Comparison of ENCODE assay signal across 25 mouse cellular contexts in the genomic region with DNA sequence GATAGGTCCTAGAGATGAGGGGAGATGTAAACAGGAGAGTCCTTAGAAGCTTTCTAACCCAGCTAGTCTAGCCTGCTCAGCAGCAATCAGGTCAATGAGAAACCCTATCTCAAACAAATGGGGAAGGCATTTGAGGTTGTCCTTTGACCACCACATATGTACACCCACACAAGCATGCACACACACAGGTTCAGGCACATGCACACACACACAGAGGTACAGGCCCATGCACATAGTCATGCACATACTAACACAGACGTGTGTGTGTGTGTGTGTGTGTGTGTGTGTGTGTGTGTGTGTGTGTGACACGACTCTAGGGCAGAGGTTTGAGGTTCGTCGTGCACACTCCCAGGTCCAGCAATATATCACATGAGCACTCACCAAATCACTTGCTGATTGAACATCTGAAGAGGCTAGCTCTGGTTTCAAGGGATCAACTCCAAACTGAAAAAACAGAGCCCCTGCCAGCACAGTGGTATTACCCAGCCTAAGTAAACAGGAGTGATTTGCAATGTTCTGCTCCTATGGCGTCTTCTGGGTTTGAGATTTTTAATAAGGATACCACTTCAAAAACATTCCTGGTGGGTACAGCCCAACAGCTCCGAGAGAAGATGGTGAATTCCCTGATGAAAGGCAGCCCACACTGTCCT. TPM values are rescaled to one million over a fixed set of nuclear protein-coding genes. Genes with fewer than 3 reads are reported as not detected.
DNase-seq lines count a peak whose midpoint lies in the region; ATAC-seq lines count a peak whose summit lies in the region.
"Had no signal": no experiment of that assay in that cellular context is flagged by ENCODE, and none has a peak within 500 bp of the region (broad histone marks: within the 10 kb centered on the region; RNA-seq: fewer than 3 reads in every experiment).

No protein-coding gene starts in this region.

- no peak overlapping the region for H3K27ac ChIP-seq in kidney, embryonic 15.5 days
- H3K27ac ChIP-seq in liver, embryonic 16.5 days (ENCODE audit: low read length) = no peak overlapping the region
- H3K27ac ChIP-seq: embryonic facial prominence, embryonic 12.5 days; embryonic facial prominence, embryonic 15.5 days; gastrocnemius, adult 2 months; heart, embryonic 15.5 days; hindbrain, embryonic 14.5 days had no signal

- DNase-seq in kidney, postnatal 10 days = no peak
- DNase-seq in liver = no peak
- peak; percentile 61 for DNase-seq in yolk sac, embryonic 10.5 days (ENCODE audit: low spot score)
- DNase-seq in urinary bladder, postnatal 14 days (ENCODE audit: low spot score) = no peak
- DNase-seq: adrenal gland, adult 2 months; adrenal gland, postnatal 14 days; cerebellum, adult 11 months; cerebellum, adult 2 months; cerebellum, adult 9-11 months; cerebellum, postnatal 25 days; forebrain, postnatal 0 days; gastrocnemius, adult 2 months; gastrocnemius, postnatal 14 days; heart, adult 18-20 months; heart, postnatal 14 days; heart, postnatal 4 days had no signal

- no peak overlapping the region for H3K9ac ChIP-seq in kidney, embryonic 15.5 days
- no peak overlapping the region for H3K9ac ChIP-seq in liver, embryonic 16.5 days (ENCODE audit: low read depth, low read length)
- H3K9ac ChIP-seq: embryonic facial prominence, embryonic 12.5 days; embryonic facial prominence, embryonic 15.5 days; forebrain, postnatal 0 days; heart, embryonic 12.5 days; heart, embryonic 15.5 days; hindbrain, embryonic 14.5 days had no signal

- no peak overlapping the region for H3K4me3 ChIP-seq in kidney, embryonic 15.5 days (replicated peaks)
- H3K4me3 ChIP-seq in liver, embryonic 16.5 days (ENCODE audit: low read depth, low read length) = no peak overlapping the region
- H3K4me3 ChIP-seq: embryonic facial prominence, embryonic 12.5 days; embryonic facial prominence, embryonic 15.5 days; gastrocnemius, adult 2 months; heart, embryonic 12.5 days; heart, embryonic 15.5 days had no signal

- H3K4me2 ChIP-seq in kidney, embryonic 15.5 days = peak overlapping the region; percentile 37; the same call in 1 of the 2 replicates
- H3K4me2 ChIP-seq in liver, embryonic 16.5 days (ENCODE audit: low read depth, low read length) = no peak overlapping the region
- H3K4me2 ChIP-seq: embryonic facial prominence, embryonic 12.5 days; embryonic facial prominence, embryonic 15.5 days; heart, embryonic 12.5 days; heart, embryonic 15.5 days; hindbrain, embryonic 14.5 days had no signal

- H3K4me1 ChIP-seq in kidney, embryonic 15.5 days = peaks cover 4% of the 10 kb centered on the region; the same call in 1 of the 2 replicates
- H3K4me1 ChIP-seq in liver, embryonic 16.5 days (ENCODE audit: control insufficient read depth, low read depth, low read length) = no peaks in the 10 kb centered on the region
- H3K4me1 ChIP-seq: embryonic facial prominence, embryonic 12.5 days; embryonic facial prominence, embryonic 15.5 days; heart, embryonic 12.5 days had no signal

- WGBS in kidney, embryonic 15.5 days = 33% methylated on average over 6 of the region's 6 CpGs
- WGBS in liver, embryonic 16.5 days (ENCODE audit: insufficient replicate concordance) = 45% methylated on average over 6 of the region's 6 CpGs

- no peaks in the 10 kb centered on the region for H3K9me3 ChIP-seq in kidney, embryonic 15.5 days (replicated peaks)
- H3K9me3 ChIP-seq in liver, embryonic 16.5 days (replicated peaks; ENCODE audit: control insufficient read depth, low read length) = no peaks in the 10 kb centered on the region
- H3K9me3 ChIP-seq: embryonic facial prominence, embryonic 12.5 days; embryonic facial prominence, embryonic 15.5 days; heart, embryonic 12.5 days; heart, embryonic 15.5 days had no signal

- ATAC-seq in kidney, embryonic 15.5 days (replicated peaks; ENCODE audit: low FRiP score) = peak; percentile 84
- peak; percentile 53; the same call in 1 of the 2 replicates for ATAC-seq in liver, embryonic 16.5 days (ENCODE audit: low read depth)
- ATAC-seq: CD4-positive, CD25-positive, alpha-beta regulatory T cell, adult 4 months; forebrain, embryonic 14.5 days; forebrain, postnatal 0 days had no signal

- H3K36me3 ChIP-seq in kidney, embryonic 15.5 days = no peaks in the 10 kb centered on the region
- no peaks in the 10 kb centered on the region for H3K36me3 ChIP-seq in liver, embryonic 16.5 days (ENCODE audit: control insufficient read depth, insufficient read depth)
- H3K36me3 ChIP-seq: embryonic facial prominence, embryonic 12.5 days; embryonic facial prominence, embryonic 15.5 days; heart, embryonic 12.5 days; heart, embryonic 15.5 days had no signal

- no peaks in the 10 kb centered on the region for H3K27me3 ChIP-seq in kidney, embryonic 15.5 days
- H3K27me3 ChIP-seq in liver, embryonic 16.5 days (ENCODE audit: control insufficient read depth, insufficient read depth, low read depth, low read length) = no peaks in the 10 kb centered on the region
- H3K27me3 ChIP-seq: embryonic facial prominence, embryonic 12.5 days; embryonic facial prominence, embryonic 15.5 days; heart, embryonic 12.5 days; heart, embryonic 15.5 days had no signal

RNA-seq across cellular contexts. Expression of gene Intu, which starts 22.0 kb away (rescaled TPM):
- polyA plus RNA-seq in kidney, embryonic 15.5 days (2015; fragmentation: Nextera tagmentation; extraction: Ambion mirVana) = 3.4 TPM in 2 replicates
- 0.71 and 0.79 TPM in 2 replicates for polyA plus RNA-seq in liver, embryonic 16.5 days (2015; fragmentation: Nextera tagmentation; extraction: Ambion mirVana)
